47 mouse cellular contexts compared by ENCODE assay signal in genomic region chr15:98535921-98536320, GRCm38 (mm10). TPM values are rescaled to one million over a fixed set of nuclear protein-coding genes. Genes with fewer than 3 reads are reported as not detected.
"Had no signal": no experiment of that assay in that cellular context is flagged by ENCODE, and none has a peak within 500 bp of the region (broad histone marks: within the 10 kb centered on the region; RNA-seq: fewer than 3 reads in every experiment).

No protein-coding gene starts in this region.

- H3K27me3 ChIP-seq: limb, embryonic 12.5 days; limb, embryonic 13.5 days; limb, embryonic 15.5 days; liver, embryonic 12.5 days; liver, embryonic 13.5 days; liver, embryonic 15.5 days; lung, embryonic 15.5 days; megakaryocyte, embryonic 14.5 days; midbrain, embryonic 12.5 days; midbrain, embryonic 13.5 days; midbrain, embryonic 15.5 days; neural tube, embryonic 12.5 days had no signal

- DNase-seq: left cerebral cortex, postnatal 4 days; liver; liver, embryonic 13.5 days; liver, postnatal 0 days; lung, adult 18-20 months; lung, adult 2 months; lung, embryonic 14.5 days; lung, postnatal 10 days; lung, postnatal 14 days; lung, postnatal 36 days; lung, postnatal 4 days; midbrain, embryonic 14.5 days had no signal

- H3K9me3 ChIP-seq: limb, embryonic 10.5 days; limb, embryonic 12.5 days; limb, embryonic 13.5 days; limb, embryonic 15.5 days; liver, embryonic 12.5 days; liver, embryonic 13.5 days; liver, embryonic 15.5 days; lung, embryonic 15.5 days; megakaryocyte, embryonic 14.5 days; midbrain, embryonic 10.5 days; midbrain, embryonic 12.5 days; midbrain, embryonic 13.5 days; midbrain, embryonic 15.5 days; neural tube, embryonic 12.5 days had no signal

- H3K4me3 ChIP-seq: limb, embryonic 10.5 days; limb, embryonic 12.5 days; limb, embryonic 13.5 days; limb, embryonic 15.5 days; liver, embryonic 12.5 days; liver, embryonic 13.5 days; liver, embryonic 15.5 days; lung, embryonic 15.5 days; megakaryocyte, embryonic 14.5 days; midbrain, embryonic 10.5 days; midbrain, embryonic 12.5 days; midbrain, embryonic 13.5 days; midbrain, embryonic 15.5 days; myocyte; neural tube, embryonic 12.5 days had no signal

- H3K27ac ChIP-seq: limb, embryonic 10.5 days; limb, embryonic 12.5 days; limb, embryonic 13.5 days; limb, embryonic 15.5 days; liver, embryonic 12.5 days; liver, embryonic 13.5 days; liver, embryonic 14.5 days; liver, embryonic 15.5 days; lung, embryonic 15.5 days; macrophage; midbrain, embryonic 10.5 days; midbrain, embryonic 12.5 days; midbrain, embryonic 13.5 days; midbrain, embryonic 15.5 days; neural tube, embryonic 12.5 days had no signal

RNA-seq across cellular contexts. Expression of gene 4930415O20Rik, which starts 34.9 kb away (rescaled TPM):
- total RNA-seq: left cerebral cortex, postnatal 10 days; left cerebral cortex, postnatal 14 days; left cerebral cortex, postnatal 25 days; left cerebral cortex, postnatal 36 days; left cerebral cortex, postnatal 4 days; liver, adult 2 months; megakaryocyte progenitor cell, adult 5-6 weeks; megakaryocyte, adult 5-6 weeks; megakaryocyte-erythroid progenitor cell, adult 5-6 weeks; monocyte, adult 5-6 weeks had no signal
- polyA plus RNA-seq: limb, embryonic 13.5 days; limb, embryonic 15.5 days; liver, adult 2 months; liver, embryonic 12.5 days; liver, embryonic 13.5 days; liver, embryonic 14.5 days; liver, embryonic 15.5 days; liver, embryonic 16.5 days; liver, postnatal 0 days; lung, adult 2 months; lung, embryonic 14.5 days; lung, embryonic 15.5 days; lung, embryonic 16.5 days; macrophage; midbrain, embryonic 10.5 days; midbrain, embryonic 12.5 days; midbrain, embryonic 13.5 days; midbrain, embryonic 14.5 days; midbrain, embryonic 16.5 days; neural tube, embryonic 11.5 days; neural tube, embryonic 12.5 days had no signal

RNA-seq across cellular contexts. Expression of gene Olfr279, which starts 43.7 kb away (rescaled TPM):
- total RNA-seq: left cerebral cortex, postnatal 10 days; left cerebral cortex, postnatal 25 days; left cerebral cortex, postnatal 36 days; left cerebral cortex, postnatal 4 days; liver, adult 2 months; megakaryocyte progenitor cell, adult 5-6 weeks; megakaryocyte, adult 5-6 weeks; megakaryocyte-erythroid progenitor cell, adult 5-6 weeks; midbrain, postnatal 0 days; monocyte, adult 5-6 weeks had no signal
- polyA plus RNA-seq: limb, embryonic 10.5 days; limb, embryonic 11.5 days; limb, embryonic 12.5 days; limb, embryonic 13.5 days; limb, embryonic 14.5 days; limb, embryonic 15.5 days; liver, adult 2 months; liver, embryonic 11.5 days; liver, embryonic 12.5 days; liver, embryonic 13.5 days; liver, embryonic 14.5 days; liver, embryonic 15.5 days; liver, embryonic 16.5 days; liver, postnatal 0 days; lung, embryonic 14.5 days; lung, embryonic 15.5 days; lung, embryonic 16.5 days; lung, postnatal 0 days; macrophage; midbrain, embryonic 10.5 days; midbrain, embryonic 11.5 days; midbrain, embryonic 12.5 days; midbrain, embryonic 13.5 days; midbrain, embryonic 14.5 days; midbrain, embryonic 15.5 days; midbrain, embryonic 16.5 days; midbrain, postnatal 0 days; myocyte; neural tube, embryonic 11.5 days; neural tube, embryonic 12.5 days had no signal

RNA-seq across cellular contexts. Expression of gene Lalba, which starts 53.4 kb away (rescaled TPM):
- total RNA-seq: left cerebral cortex, postnatal 10 days; left cerebral cortex, postnatal 14 days; left cerebral cortex, postnatal 25 days; left cerebral cortex, postnatal 36 days; left cerebral cortex, postnatal 4 days; liver, adult 2 months; megakaryocyte progenitor cell, adult 5-6 weeks; megakaryocyte, adult 5-6 weeks; megakaryocyte-erythroid progenitor cell, adult 5-6 weeks; midbrain, postnatal 0 days; monocyte, adult 5-6 weeks had no signal
- polyA plus RNA-seq: limb, embryonic 11.5 days; liver, adult 2 months; liver, embryonic 11.5 days; liver, embryonic 12.5 days; liver, embryonic 13.5 days; liver, embryonic 14.5 days; liver, embryonic 15.5 days; liver, embryonic 16.5 days; liver, postnatal 0 days; macrophage; midbrain, embryonic 11.5 days; midbrain, embryonic 12.5 days; midbrain, embryonic 13.5 days; midbrain, embryonic 14.5 days; midbrain, embryonic 15.5 days; midbrain, embryonic 16.5 days; midbrain, postnatal 0 days; myocyte; neural tube, embryonic 11.5 days; neural tube, embryonic 12.5 days had no signal
